Mouse (Mus musculus): Measurements from ENCODE around the gene Gm7324. TPM values are rescaled to one million over a fixed set of nuclear protein-coding genes. Genes with fewer than 3 reads are reported as not detected.
"Not testable (repeated sequence)": the region's sequence is repeated elsewhere in the genome, so short reads cannot be mapped to it uniquely, and the experiment has no call there.

Gm7324 gene
- total RNA-seq (2014; fragmentation: Nextera tagmentation) (1.6 and 3.4 TPM in 2 replicates), total RNA-seq (2017) (6.0 and 12.6 TPM in 2 replicates), polyA plus RNA-seq (2012) (0.18 and 0.60 TPM in 2 replicates)

DNA sequence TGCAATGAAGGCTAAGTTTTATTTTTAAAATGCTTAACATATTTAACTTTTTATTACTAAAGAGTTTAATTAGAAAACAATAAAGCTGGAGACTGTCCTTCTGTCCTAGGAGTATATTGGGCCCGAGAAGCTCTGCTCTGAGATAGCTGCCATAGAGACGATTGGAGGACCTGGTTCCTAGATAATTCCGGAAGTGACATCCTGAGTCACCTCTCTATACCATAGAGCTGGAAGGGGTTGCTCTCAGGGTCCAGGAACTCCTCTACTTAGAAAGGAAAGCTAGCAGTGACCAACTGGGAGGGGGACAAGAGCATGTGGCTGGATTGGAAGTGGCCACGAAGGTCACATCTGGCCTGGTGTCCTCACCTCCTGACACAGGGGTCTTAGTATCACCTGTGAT is at the start of gene Gm7324:
Gm7324 (plus strand) TSS at position 208 of the 400 bp plus-strand sequence.
- H3K4me3 ChIP-seq (ENCODE audit: low read depth, low read length); H3K9me3 ChIP-seq (replicated peaks); H3K36me3 ChIP-seq (replicated peaks); ATAC-seq (ENCODE audit: extremely low read depth, insufficient number of reproducible peaks, low FRiP score, poor library complexity, severe bottlenecking); H3K4me1 ChIP-seq (ENCODE audit: insufficient read depth, low read depth, low read length); DNase-seq (ENCODE audit: low spot score); H3K27me3 ChIP-seq (ENCODE audit: insufficient read depth, low read length): not testable (repeated sequence)

GRCm38 (mm10) chr14:43677099-43677498 is 20.5 kb upstream of the Gm7324 start, which contains the start of gene Gm8165:
Gm8165 (minus strand) TSS chr14:43677199.
- not testable (repeated sequence) for H3K36me3 ChIP-seq (replicated peaks); H3K4me3 ChIP-seq (ENCODE audit: low read depth, low read length); H3K9me3 ChIP-seq (replicated peaks); H3K27me3 ChIP-seq (ENCODE audit: insufficient read depth, low read length); ATAC-seq (ENCODE audit: extremely low read depth, insufficient number of reproducible peaks, low FRiP score, poor library complexity, severe bottlenecking); H3K4me1 ChIP-seq (ENCODE audit: insufficient read depth, low read depth, low read length); DNase-seq (ENCODE audit: low spot score)

DNA sequence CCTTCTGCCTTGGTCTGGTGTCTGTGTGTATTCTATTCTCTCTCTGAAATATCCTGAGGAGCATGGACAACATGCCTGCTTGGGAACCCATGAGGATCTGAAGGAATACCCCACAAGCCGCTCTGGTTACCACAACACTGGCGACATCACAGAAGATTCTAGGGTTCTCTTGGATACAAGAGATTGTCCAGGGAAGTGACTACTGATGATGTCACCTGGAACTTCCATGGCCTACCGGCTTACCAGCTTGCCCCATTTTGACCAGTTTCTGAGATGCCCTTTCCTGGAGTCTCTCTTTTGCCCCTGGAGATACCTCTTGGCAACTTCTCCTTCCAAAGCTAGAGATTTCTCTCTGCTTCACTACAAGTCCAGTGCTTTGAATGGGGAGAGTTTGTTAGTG is 29.8 kb downstream of the Gm7324 start, which contains the start of gene Gm16506:
Gm16506 (minus strand) TSS at position 101 of the 400 bp plus-strand sequence.
- not testable (repeated sequence) for H3K36me3 ChIP-seq (replicated peaks); H3K9me3 ChIP-seq (replicated peaks); H3K4me1 ChIP-seq (ENCODE audit: insufficient read depth, low read depth, low read length); ATAC-seq (ENCODE audit: extremely low read depth, insufficient number of reproducible peaks, low FRiP score, poor library complexity, severe bottlenecking); DNase-seq (ENCODE audit: low spot score); H3K4me3 ChIP-seq (ENCODE audit: low read depth, low read length); H3K27me3 ChIP-seq (ENCODE audit: insufficient read depth, low read length)

GRCm38 (mm10) chr14:43747566-43747965 is 49.9 kb downstream of the Gm7324 start, which contains the start of gene Gm6526:
Gm6526 (plus strand) TSS chr14:43747866.
- DNase-seq (ENCODE audit: low spot score); H3K4me1 ChIP-seq (ENCODE audit: insufficient read depth, low read depth, low read length); H3K36me3 ChIP-seq (replicated peaks); H3K27me3 ChIP-seq (ENCODE audit: insufficient read depth, low read length); H3K9me3 ChIP-seq (replicated peaks); ATAC-seq (ENCODE audit: extremely low read depth, insufficient number of reproducible peaks, low FRiP score, poor library complexity, severe bottlenecking); H3K4me3 ChIP-seq (ENCODE audit: low read depth, low read length): not testable (repeated sequence)

Other genes with a start within 250 kb of the Gm7324 start
- gene Gm5799, start 154.3 kb upstream of the Gm7324 start, total RNA-seq (2014; fragmentation: Nextera tagmentation): 0.58 TPM in 1 of 2 replicates, not detected in the other
- not detected in 2 replicates for gene Gm5799, start 154.3 kb upstream of the Gm7324 start, total RNA-seq (2017)
- not detected in 2 replicates for gene Gm5799, start 154.3 kb upstream of the Gm7324 start, polyA plus RNA-seq (2012)
- gene Gm17654, start 118.7 kb upstream of the Gm7324 start, total RNA-seq (2014; fragmentation: Nextera tagmentation): not detected in 2 replicates
- not detected in 2 replicates for gene Gm17654, start 118.7 kb upstream of the Gm7324 start, total RNA-seq (2017)
- gene Gm17654, start 118.7 kb upstream of the Gm7324 start, polyA plus RNA-seq (2012): not detected in 2 replicates
- gene Gm10375, start 89.8 kb upstream of the Gm7324 start, total RNA-seq (2014; fragmentation: Nextera tagmentation): not detected in 2 replicates
- gene Gm10375, start 89.8 kb upstream of the Gm7324 start, total RNA-seq (2017): not detected in 2 replicates
- not detected in 2 replicates for gene Gm10375, start 89.8 kb upstream of the Gm7324 start, polyA plus RNA-seq (2012)
- not detected in 2 replicates for gene Gm8165, start 20.6 kb upstream of the Gm7324 start, total RNA-seq (2014; fragmentation: Nextera tagmentation)
- not detected in 2 replicates for gene Gm8165, start 20.6 kb upstream of the Gm7324 start, total RNA-seq (2017)
- not detected in 2 replicates for gene Gm8165, start 20.6 kb upstream of the Gm7324 start, polyA plus RNA-seq (2012)
- not detected in 2 replicates for gene Gm16506, start 29.7 kb downstream of the Gm7324 start, total RNA-seq (2014; fragmentation: Nextera tagmentation)
- gene Gm16506, start 29.7 kb downstream of the Gm7324 start, total RNA-seq (2017): 0.11 TPM in 1 of 2 replicates, not detected in the other
- gene Gm16506, start 29.7 kb downstream of the Gm7324 start, polyA plus RNA-seq (2012): not detected in 2 replicates
- gene Gm6526, start 50.0 kb downstream of the Gm7324 start, total RNA-seq (2014; fragmentation: Nextera tagmentation): 0.60 and 2.7 TPM in 2 replicates
- 0.35 and 0.66 TPM in 2 replicates for gene Gm6526, start 50.0 kb downstream of the Gm7324 start, total RNA-seq (2017)
- not detected in 2 replicates for gene Gm6526, start 50.0 kb downstream of the Gm7324 start, polyA plus RNA-seq (2012)
- not detected in 2 replicates for gene Gm8180, start 86.9 kb downstream of the Gm7324 start, total RNA-seq (2014; fragmentation: Nextera tagmentation)
- gene Gm8180, start 86.9 kb downstream of the Gm7324 start, total RNA-seq (2017): not detected in 2 replicates
- gene Gm8180, start 86.9 kb downstream of the Gm7324 start, polyA plus RNA-seq (2012): not detected in 2 replicates
- gene Ear1, start 177.7 kb downstream of the Gm7324 start, total RNA-seq (2014; fragmentation: Nextera tagmentation): not detected in 2 replicates
- gene Ear1, start 177.7 kb downstream of the Gm7324 start, total RNA-seq (2017): 0.44 TPM in 1 of 2 replicates, not detected in the other
- not detected in 2 replicates for gene Ear1, start 177.7 kb downstream of the Gm7324 start, polyA plus RNA-seq (2012)
- gene Ear10, start 225.7 kb downstream of the Gm7324 start, total RNA-seq (2014; fragmentation: Nextera tagmentation): not detected in 2 replicates
- not detected in 2 replicates for gene Ear10, start 225.7 kb downstream of the Gm7324 start, total RNA-seq (2017)
- gene Ear10, start 225.7 kb downstream of the Gm7324 start, polyA plus RNA-seq (2012): not detected in 2 replicates
- gene Gm8113, start 227.6 kb downstream of the Gm7324 start, total RNA-seq (2014; fragmentation: Nextera tagmentation): not detected in 2 replicates
- gene Gm8113, start 227.6 kb downstream of the Gm7324 start, total RNA-seq (2017): 0.05 and 0.06 TPM in 2 replicates
- gene Gm8113, start 227.6 kb downstream of the Gm7324 start, polyA plus RNA-seq (2012): not detected in 2 replicates

All from G1E (cell line).